Mouse (Mus musculus) monocyte, adult 2 months (primary cell): ENCODE data around the gene Apobr.

Source experiments
- DNase-seq, 2 experiments: peaks; one replicate each; pipeline ENCODE4 v3.0.0; 2022; ENCODE audit warnings: low spot score in 2 of 2, low read depth in 1 of 2

Gene Apobr

GRCm38 (mm10) chr7:126584506-126584977 is at the start of gene Apobr:
Apobr (plus strand) TSS chr7:126584942.
- peak; percentile 62 to 72 for DNase-seq

- DNase-seq: no peak
Observed at GRCm38 (mm10) chr7:126535766-126536165, 49.0 kb upstream of the Apobr start.

GRCm38 (mm10) chr7:126536466-126536865 is 48.3 kb upstream of the Apobr start:
- no peak for DNase-seq

GRCm38 (mm10) chr7:126537820-126538585 is 46.7 kb upstream of the Apobr start:
- DNase-seq: no peak

- DNase-seq: no peak
Observed at GRCm38 (mm10) chr7:126541661-126542060, 43.1 kb upstream of the Apobr start.

GRCm38 (mm10) chr7:126545631-126546030 is 39.1 kb upstream of the Apobr start:
- no peak for DNase-seq

- DNase-seq: no peak
Observed at GRCm38 (mm10) chr7:126554796-126555195, 29.9 kb upstream of the Apobr start.

- no peak for DNase-seq
Observed at GRCm38 (mm10) chr7:126556635-126557034, 28.1 kb upstream of the Apobr start.

GRCm38 (mm10) chr7:126565693-126566092 is 19.0 kb upstream of the Apobr start:
- no peak for DNase-seq

- DNase-seq: peak; percentile 33 to 43
Observed at GRCm38 (mm10) chr7:126566094-126566765, 18.5 kb upstream of the Apobr start, which contains the start of gene Eif3c. Eif3c (minus strand) TSS chr7:126566411.

GRCm38 (mm10) chr7:126576946-126577345 is 7.8 kb upstream of the Apobr start:
- DNase-seq: peak in 1 of 2 experiments; percentile 42

GRCm38 (mm10) chr7:126579172-126579571 is 5.6 kb upstream of the Apobr start:
- DNase-seq: no peak

- DNase-seq: no peak
Observed at GRCm38 (mm10) chr7:126581661-126582060, 3.1 kb upstream of the Apobr start.

GRCm38 (mm10) chr7:126582759-126583158 is 2.0 kb upstream of the Apobr start:
- DNase-seq: no peak

GRCm38 (mm10) chr7:126583251-126583709 is 1.5 kb upstream of the Apobr start:
- peak; percentile 29 to 69 for DNase-seq

GRCm38 (mm10) chr7:126583761-126584160 is 981 bp upstream of the Apobr start:
- DNase-seq: no peak

- DNase-seq: no peak
Observed at GRCm38 (mm10) chr7:126585717-126586116, 975 bp downstream of the Apobr start, which contains the start of gene Cln3. Cln3 (minus strand) TSS chr7:126585817.

- no peak for DNase-seq
Observed at GRCm38 (mm10) chr7:126586839-126587238, 2.1 kb downstream of the Apobr start.

- no peak for DNase-seq
Observed at GRCm38 (mm10) chr7:126587779-126588178, 3.0 kb downstream of the Apobr start.

- DNase-seq: no peak
Observed at GRCm38 (mm10) chr7:126594862-126595561, 10.3 kb downstream of the Apobr start, which contains the start of gene Il27. Il27 (minus strand) TSS chr7:126594941.

- DNase-seq: no peak
Observed at GRCm38 (mm10) chr7:126595890-126596289, 11.1 kb downstream of the Apobr start.
